22 mouse cellular contexts compared by ENCODE assay signal in the genomic region with DNA sequence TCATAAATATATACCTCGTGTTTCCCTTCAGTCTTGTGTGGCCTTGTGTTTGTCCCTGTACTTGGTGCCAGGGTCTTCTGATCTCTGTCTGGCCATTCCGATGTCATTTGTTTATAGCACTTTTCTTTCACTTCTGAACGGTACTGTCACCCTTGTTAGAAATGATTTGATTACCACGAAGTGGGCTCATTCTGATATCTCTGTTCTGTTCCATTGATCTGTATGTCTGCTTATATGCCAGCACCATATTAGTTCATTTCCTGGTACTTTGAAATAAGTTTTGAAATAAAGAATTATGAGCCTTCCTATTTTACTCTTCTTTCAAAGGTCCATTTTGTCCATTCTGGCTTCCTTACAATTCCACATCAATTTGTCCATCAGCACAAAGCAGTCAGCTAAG. TPM values are rescaled to one million over a fixed set of nuclear protein-coding genes. Genes with fewer than 3 reads are reported as not detected.
A peak's percentile ranks its signal among the peaks of the same experiment; 100 is the strongest.
DNase-seq lines count a peak whose midpoint lies in the region; ATAC-seq lines count a peak whose summit lies in the region.
"Had no signal": no experiment of that assay in that cellular context is flagged by ENCODE, and none has a peak within 500 bp of the region (broad histone marks: within the 10 kb centered on the region; RNA-seq: fewer than 3 reads in every experiment).

No protein-coding gene starts in this region.

- no peaks in the 10 kb centered on the region for H3K9me3 ChIP-seq in midbrain, embryonic 11.5 days (ENCODE audit: control insufficient read depth, low read length)
- no peaks in the 10 kb centered on the region for H3K9me3 ChIP-seq in midbrain, embryonic 14.5 days (ENCODE audit: control insufficient read depth, low read length)
- H3K9me3 ChIP-seq: G1E had no signal

- ATAC-seq in midbrain, embryonic 11.5 days (ENCODE audit: low FRiP score): no peak
- ATAC-seq in midbrain, embryonic 14.5 days (ENCODE audit: low FRiP score, low TSS enrichment): no peak
- ATAC-seq: activated CD4-positive, CD25-positive, alpha-beta regulatory T cell, adult 4 months; CD4-positive, CD25-positive, alpha-beta regulatory T cell, adult 4 months; Patski had no signal

- no peaks in the 10 kb centered on the region for H3K27me3 ChIP-seq in midbrain, embryonic 11.5 days (ENCODE audit: control insufficient read depth, insufficient read depth, low read length)
- H3K27me3 ChIP-seq in midbrain, embryonic 14.5 days (ENCODE audit: control insufficient read depth, insufficient read depth, low read length): no peaks in the 10 kb centered on the region
- H3K27me3 ChIP-seq: CH12.LX, Patski had no signal

- H3K4me2 ChIP-seq in midbrain, embryonic 11.5 days: no peak overlapping the region
- no peak overlapping the region for H3K4me2 ChIP-seq in midbrain, embryonic 14.5 days (ENCODE audit: low read length)

- no peaks in the 10 kb centered on the region for H3K36me3 ChIP-seq in midbrain, embryonic 11.5 days (ENCODE audit: control insufficient read depth, insufficient read depth, low read length)
- H3K36me3 ChIP-seq in midbrain, embryonic 14.5 days (ENCODE audit: control insufficient read depth, insufficient read depth, low read length): no peaks in the 10 kb centered on the region

- peak; percentile 20 for DNase-seq in adrenal gland, postnatal 14 days
- no peak for DNase-seq in adrenal gland, adult 18-20 months (ENCODE audit: low spot score in 2 of 2)
- peak; percentile 9 to 18 for DNase-seq in adrenal gland, postnatal 36 days
- no peak for DNase-seq in adrenal gland, adult 2 months
- peak; percentile 59 for DNase-seq in midbrain, embryonic 11.5 days (ENCODE audit: low spot score, missing footprints)
- no peak for DNase-seq in midbrain, embryonic 14.5 days
- DNase-seq: adrenal gland, adult 8-10 months; adrenal gland, postnatal 10 days; adrenal gland, postnatal 25 days; B cell, adult 2 months; cerebellum, adult 11 months; cerebellum, adult 11-12 months; cerebellum, adult 18-20 months; cerebellum, adult 2 months; cerebellum, adult 8-10 months; cerebellum, adult 9-10 months; cerebellum, adult 9-11 months had no signal

- no peaks in the 10 kb centered on the region for H3K4me1 ChIP-seq in midbrain, embryonic 11.5 days (ENCODE audit: control insufficient read depth, insufficient read depth, low read length)
- H3K4me1 ChIP-seq in midbrain, embryonic 14.5 days (ENCODE audit: control insufficient read depth, insufficient read depth, low read length): no peaks in the 10 kb centered on the region

- no peak overlapping the region for H3K4me3 ChIP-seq in midbrain, embryonic 11.5 days (ENCODE audit: low read depth, low read length)
- H3K4me3 ChIP-seq in midbrain, embryonic 14.5 days (replicated peaks; ENCODE audit: low read depth, low read length): no peak overlapping the region

- WGBS in midbrain, embryonic 11.5 days: 90% methylated on average over 4 of the region's 4 CpGs
- 88% methylated on average over 4 of the region's 4 CpGs for WGBS in midbrain, embryonic 14.5 days

- no peak overlapping the region for H3K27ac ChIP-seq in midbrain, embryonic 11.5 days (ENCODE audit: low read depth, low read length)
- no peak overlapping the region for H3K27ac ChIP-seq in midbrain, embryonic 14.5 days (replicated peaks; ENCODE audit: low read depth, low read length)

- no peak overlapping the region for H3K9ac ChIP-seq in midbrain, embryonic 11.5 days (ENCODE audit: low read length)
- H3K9ac ChIP-seq in midbrain, embryonic 14.5 days (replicated peaks; ENCODE audit: low read length): no peak overlapping the region

RNA-seq across cellular contexts. Expression of a gene that starts 9.6 kb away (rescaled TPM):
- total RNA-seq in adrenal gland, postnatal 14 days (2021): 72.4 and 72.6 TPM in 2 replicates
- 10 to 100 TPM; 63.0 to 68.5 TPM for total RNA-seq in adrenal gland, adult 18-20 months (2021)
- 10 to 100 TPM; 70.6 to 87.3 TPM for total RNA-seq in adrenal gland, postnatal 36 days (2021)
- total RNA-seq in adrenal gland, adult 2 months (2021): 10 to 100 TPM; 57.8 to 75.6 TPM
- polyA plus RNA-seq in adrenal gland, adult 2 months (2012; rRNA removed): 14.1 and 15.7 TPM in 2 replicates
- 28.3 and 28.8 TPM in 2 replicates for polyA plus RNA-seq in midbrain, embryonic 11.5 days (2014; fragmentation: Nextera tagmentation; extraction: Ambion mirVana)
- polyA plus RNA-seq in midbrain, embryonic 14.5 days (2014; fragmentation: Nextera tagmentation; extraction: Ambion mirVana): 44.2 and 56.2 TPM in 2 replicates

RNA-seq across cellular contexts. Expression of a gene that starts 20.5 kb away (rescaled TPM):
- total RNA-seq in adrenal gland, postnatal 14 days (2021): 16.4 and 22.4 TPM in 2 replicates
- 10 to 100 TPM; 18.7 to 19.6 TPM for total RNA-seq in adrenal gland, adult 18-20 months (2021)
- 10 to 100 TPM; 17.9 to 19.0 TPM for total RNA-seq in adrenal gland, postnatal 36 days (2021)
- total RNA-seq in adrenal gland, adult 2 months (2021): 10 to 100 TPM; 19.6 to 21.7 TPM
- polyA plus RNA-seq in adrenal gland, adult 2 months (2012; rRNA removed): 16.9 and 18.1 TPM in 2 replicates
- polyA plus RNA-seq in midbrain, embryonic 11.5 days (2014; fragmentation: Nextera tagmentation; extraction: Ambion mirVana): 75.4 and 76.8 TPM in 2 replicates
- 67.4 and 71.6 TPM in 2 replicates for polyA plus RNA-seq in midbrain, embryonic 14.5 days (2014; fragmentation: Nextera tagmentation; extraction: Ambion mirVana)

Comparison
In these comparisons a context has a peak if more than half of its experiments do, and no peak if none do; other contexts are left out.
1. DNase-seq: peak in adrenal gland, postnatal 14 days (single experiment), adrenal gland, postnatal 36 days (2 of 2) and midbrain, embryonic 11.5 days (single experiment); none in adrenal gland, adult 18-20 months (0 of 2), adrenal gland, adult 2 months (single experiment) and midbrain, embryonic 14.5 days (single experiment).